Mouse (Mus musculus): Measurements from ENCODE around the gene Tjp3.

DNA sequence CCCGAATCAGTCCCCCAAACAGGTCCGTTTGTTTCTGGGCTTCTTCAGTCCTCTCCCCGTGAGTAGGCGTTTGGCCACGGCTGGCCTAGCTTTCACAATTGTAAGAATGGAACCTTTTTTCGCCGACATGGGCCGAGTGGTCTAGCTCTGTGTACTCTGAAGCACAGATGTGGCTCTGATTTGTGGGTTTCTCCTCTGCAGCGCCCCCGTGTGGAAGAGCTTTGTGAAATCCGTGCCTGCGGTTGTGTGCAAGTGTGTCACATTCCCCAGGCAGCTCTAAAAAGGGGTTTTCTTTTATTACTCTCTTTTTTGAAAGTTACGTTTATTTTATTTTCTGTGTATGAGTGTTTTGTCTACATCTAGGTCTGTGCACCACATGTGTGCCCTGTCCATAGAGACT is 50.5 kb downstream of the Tjp3 start:
- TF ChIP-seq CTCF (IDR thresholded peaks at IDR 0.05; ENCODE audit: borderline replicate concordance, insufficient read depth, low read depth, low read length) (peak; percentile 61; the same call in 1 of the 2 replicates), POLR2A (IDR thresholded peaks at IDR 0.05; ENCODE audit: borderline replicate concordance, insufficient read depth, low read length) (no peak)

Data from cerebellum, adult 2 months (tissue).